Mouse (Mus musculus): ENCODE data around the gene Olfr266. TPM values are rescaled to one million over a fixed set of nuclear protein-coding genes. Genes with fewer than 3 reads are reported as not detected.

Gene Olfr266
- under 1 TPM in 1 of 2 experiments, not detected in 1; 0.45 TPM for polyA plus RNA-seq (2017; shearing (Covaris generic))

DNA sequence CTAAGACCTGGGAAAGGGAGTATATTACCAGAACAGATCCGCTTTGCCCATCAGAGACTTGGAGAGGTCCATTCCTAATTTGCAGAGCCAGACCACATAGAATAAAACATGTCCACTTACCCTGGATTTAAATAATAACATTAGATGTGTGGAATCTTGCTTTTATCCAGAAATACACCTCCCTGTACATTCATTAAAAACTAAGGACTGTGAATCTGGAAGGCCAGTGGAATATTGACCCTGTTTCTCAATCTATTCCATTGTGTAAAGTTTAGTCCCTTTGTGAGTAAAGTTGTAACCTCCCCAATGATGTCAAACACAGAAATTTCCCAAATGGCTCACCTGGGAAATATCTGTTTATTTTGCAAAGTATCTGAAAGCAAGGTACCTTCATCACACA, at the start of gene Olfr266:
Gene Olfr266 (minus strand): TSS at position 101 of the 400 bp plus-strand sequence.

DNA sequence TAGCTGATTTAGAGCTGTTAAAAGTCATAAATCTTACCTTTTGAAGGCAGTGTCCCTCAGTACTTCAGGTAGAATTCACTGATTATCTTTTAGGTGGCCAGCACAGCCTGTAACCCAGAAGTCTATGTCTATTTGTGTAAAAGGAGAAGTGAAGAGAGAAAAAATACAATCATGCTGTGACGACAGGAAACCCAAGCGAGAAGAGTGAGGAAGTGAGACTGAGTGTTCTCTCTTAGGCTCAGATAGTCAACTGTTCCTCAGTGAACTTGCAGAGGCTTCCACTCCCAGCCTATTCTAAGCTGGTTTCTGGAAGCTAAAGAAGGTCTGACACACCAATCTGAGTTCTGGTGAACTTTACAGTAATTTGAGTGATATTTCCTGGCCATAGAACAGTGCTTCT, 36.2 kb downstream of the Olfr266 start, which contains the start of gene Cd53:
Gene Cd53 (minus strand): TSS at position 220 of the 400 bp plus-strand sequence.

Other genes with a start within 250 kb of the Olfr266 start
- 10 to 100 TPM; 38.3 to 52.0 TPM for gene Lrif1, start 141.3 kb downstream of the Olfr266 start, polyA plus RNA-seq (2017; shearing (Covaris generic))
- 1,000 to 10,000 TPM in 1 of 2 experiments, 100 to 1,000 TPM in 1; 844 to 1,105 TPM for gene Cd53, start 36.1 kb downstream of the Olfr266 start, polyA plus RNA-seq (2017; shearing (Covaris generic))
- 100 to 1,000 TPM in 1 of 2 experiments, 10 to 100 TPM in 1; 44.9 to 133 TPM for gene Kcna3, start 209.9 kb upstream of the Olfr266 start, polyA plus RNA-seq (2017; shearing (Covaris generic))

Data from activated CD4-positive, CD25-positive, alpha-beta regulatory T cell (primary cell).